Mouse (Mus musculus) intestine, postnatal 0 days (tissue): Measurements from ENCODE around the gene Htra2. TPM values are rescaled to one million over a fixed set of nuclear protein-coding genes. Genes with fewer than 3 reads are reported as not detected.

Source experiments
- ATAC-seq: fragments of 200-750 bp; cut with Nextera tagmentation; 2 replicates; pipeline ENCODE4 v1.8.0; 2017; ENCODE audit warnings: mild to moderate bottlenecking, moderate TSS enrichment, moderate library complexity
- H3K27ac ChIP-seq: fragments of 300-500 bp; sonication (generic); 2 replicates; pipeline ENCODE4 v1.5.1; 2014; ENCODE audit warnings: mild to moderate bottlenecking, low read depth, low read length, moderate library complexity
- H3K27me3 ChIP-seq: fragments of 300-500 bp; sonication (generic); replicated peaks from 2 replicates; pipeline ENCODE4 v1.6.1; 2014; ENCODE audit warnings: low read length, mixed read lengths; ENCODE audit not compliant: control insufficient read depth, insufficient read depth
- H3K36me3 ChIP-seq: fragments of 300-500 bp; sonication (generic); 2 replicates; pipeline ENCODE4 v1.6.1; 2014; ENCODE audit warnings: mild to moderate bottlenecking, moderate library complexity; ENCODE audit not compliant: control insufficient read depth, insufficient read depth
- H3K4me1 ChIP-seq: fragments of 300-500 bp; sonication (generic); replicated peaks from 2 replicates; pipeline ENCODE4 v1.6.1; 2014; ENCODE audit warnings: antibody characterized with exemption, low read length, mixed read lengths; ENCODE audit not compliant: control insufficient read depth, insufficient read depth
- H3K4me2 ChIP-seq: fragments of 300-500 bp; sonication (generic); replicated peaks from 2 replicates; pipeline ENCODE4 v1.6.1; 2014; ENCODE audit warnings: low read depth, mild to moderate bottlenecking, moderate library complexity
- H3K4me3 ChIP-seq: fragments of 300-500 bp; sonication (generic); 2 replicates; pipeline ENCODE4 v1.5.1; 2014; ENCODE audit warnings: low read depth, low read length
- H3K9ac ChIP-seq: fragments of 300-500 bp; sonication (generic); 2 replicates; pipeline ENCODE4 v1.6.1; 2014; ENCODE audit warnings: mild to moderate bottlenecking, low read depth, low read length
- H3K9me3 ChIP-seq: fragments of 300-500 bp; sonication (generic); 2 replicates; pipeline ENCODE4 v1.6.1; 2016; ENCODE audit warnings: mixed run types; ENCODE audit not compliant: control insufficient read depth
- CTCF ChIP-seq: sonication (generic); IDR thresholded peaks from 2 replicates; pipeline ENCODE4 v1.5.1; 2016; ENCODE audit warnings: low read depth, mild to moderate bottlenecking, control low read depth, antibody characterized with exemption, moderate library complexity
- WGBS: fragments of 180-500 bp; shearing (Covaris S2); extraction: QIAGEN DNeasy Blood & Tissue Kit; methylation state at CpG from one replicate; pipeline ENCODE4 v1.1.7; 2014; 5-methylcytosine and 5-hydroxymethylcytosine counted together
- polyA plus RNA-seq: library from polyadenylated mRNA; unstranded; fragments of >200 nt; fragmentation: Nextera tagmentation; extraction: Ambion mirVana; gene quantifications from 2 replicates; pipeline ENCODE4 v1.2.1, GENCODE M21; 2015

Htra2 gene
- polyA plus RNA-seq, 1 experiment from 2014 or later, result 24.0 TPM

DNA sequence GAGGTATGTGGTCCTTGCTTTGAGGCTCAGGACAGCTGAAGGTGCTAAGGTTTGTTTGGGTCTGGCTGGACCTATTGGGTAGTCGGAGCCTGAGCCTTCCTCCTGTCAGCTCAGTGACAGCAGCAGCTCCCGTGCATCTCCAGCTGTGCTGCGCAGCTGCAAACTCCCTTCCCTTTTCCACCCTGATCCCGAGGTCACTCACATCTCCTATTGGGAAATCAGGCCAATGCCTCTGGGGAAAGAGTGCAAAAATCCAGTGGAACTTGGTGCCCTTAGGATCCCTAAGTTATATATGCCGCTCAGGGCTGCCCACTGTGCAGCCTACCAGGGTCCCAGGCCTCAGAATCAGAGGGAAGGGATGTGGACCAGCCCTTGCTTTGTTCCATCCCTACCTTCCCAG lies 28.4 kb upstream of the Htra2 start:
- TF ChIP-seq CTCF, result no peak
- no peaks in the 10 kb centered on the region for H3K9me3 ChIP-seq
- ATAC-seq, result no peak
- no peak overlapping the region for H3K4me2 ChIP-seq
- H3K27ac ChIP-seq, result no peak overlapping the region
- WGBS, result 44% methylated on average over 5 of the region's 5 CpGs
- H3K4me3 ChIP-seq, result no peak overlapping the region
- peaks cover 52% of the 10 kb centered on the region for H3K27me3 ChIP-seq
- H3K36me3 ChIP-seq, result peaks cover 22% of the 10 kb centered on the region; the same call in 1 of the 2 replicates
- no peak overlapping the region for H3K9ac ChIP-seq
- no peaks in the 10 kb centered on the region for H3K4me1 ChIP-seq

DNA sequence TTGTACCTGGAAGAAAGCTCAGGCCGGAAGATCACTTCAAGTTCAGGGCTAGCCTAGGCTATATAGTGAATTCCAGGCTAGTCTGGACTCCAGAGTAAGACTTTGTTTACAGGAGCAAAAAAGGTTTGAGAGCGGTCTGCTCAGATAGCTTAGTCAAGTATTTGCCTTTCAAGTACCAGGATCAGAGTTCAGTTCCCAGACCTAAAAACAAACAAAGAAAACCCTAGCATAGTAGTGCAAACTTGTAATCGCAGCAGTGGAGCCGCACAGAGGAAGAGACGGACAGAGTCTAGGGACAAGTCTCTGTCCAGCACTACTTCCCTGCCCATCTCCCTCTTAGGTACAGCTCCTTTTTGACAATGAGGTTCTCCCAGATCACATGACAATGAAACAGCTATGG lies 25.1 kb upstream of the Htra2 start:
- 0 out of 2 replicates have a peak, but pooled peaks cover 3% of the 10 kb centered on the region for H3K4me1 ChIP-seq
- no peaks in the 10 kb centered on the region for H3K9me3 ChIP-seq
- H3K27me3 ChIP-seq, result peaks cover 36% of the 10 kb centered on the region
- H3K4me3 ChIP-seq, result no peak overlapping the region
- H3K4me2 ChIP-seq, result no peak overlapping the region
- peaks cover 22% of the 10 kb centered on the region; the same call in 1 of the 2 replicates for H3K36me3 ChIP-seq
- 84% methylated on average over 5 of the region's 5 CpGs for WGBS
- no peak overlapping the region for H3K27ac ChIP-seq
- no peak for TF ChIP-seq CTCF
- ATAC-seq, result no peak
- no peak overlapping the region for H3K9ac ChIP-seq

DNA sequence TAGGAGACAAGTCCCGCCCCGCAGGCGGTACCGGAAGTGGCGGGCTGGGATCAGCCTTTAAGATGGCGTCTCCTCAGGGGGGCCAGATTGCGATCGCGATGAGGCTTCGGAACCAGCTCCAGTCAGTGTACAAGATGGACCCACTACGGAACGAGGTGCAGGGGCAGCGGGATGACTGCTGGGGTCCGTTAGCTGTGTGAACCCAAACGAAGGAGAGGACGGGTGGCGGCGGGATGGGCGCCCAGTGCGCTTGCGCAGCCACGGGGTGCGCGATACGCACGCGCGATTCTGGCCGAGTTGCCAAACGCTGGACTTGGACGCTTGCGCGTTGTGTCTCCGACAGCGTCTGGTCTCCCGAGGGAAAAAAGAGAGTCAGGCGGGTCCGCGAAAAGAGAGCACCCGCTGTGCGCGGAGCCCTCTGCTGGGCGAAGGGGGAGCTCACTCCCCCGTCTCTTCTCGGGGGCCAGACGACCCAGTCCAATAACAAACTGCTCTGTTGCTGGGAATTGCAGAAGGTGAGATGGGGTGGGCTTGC lies 23.3 kb upstream of the Htra2 start:
- Histone ChIP-seq H3K27ac (peak overlapping the region; percentile 74; the same call in 1 of the 2 replicates), H3K9me3 (no peaks in the 10 kb centered on the region), H3K36me3 (peaks cover 22% of the 10 kb centered on the region; the same call in 1 of the 2 replicates), H3K4me2 (peak overlapping the region; percentile 98), H3K27me3 (peaks cover 38% of the 10 kb centered on the region), H3K4me3 (peak overlapping the region; percentile 61), H3K9ac (peak overlapping the region; percentile 47), H3K4me1 (0 out of 2 replicates have a peak, but pooled peaks cover 3% of the 10 kb centered on the region)
- under 1% methylated on average over 46 of the region's 46 CpGs for WGBS
- peak; percentile 80 for TF ChIP-seq CTCF
- ATAC-seq, result peak; percentile 93

DNA sequence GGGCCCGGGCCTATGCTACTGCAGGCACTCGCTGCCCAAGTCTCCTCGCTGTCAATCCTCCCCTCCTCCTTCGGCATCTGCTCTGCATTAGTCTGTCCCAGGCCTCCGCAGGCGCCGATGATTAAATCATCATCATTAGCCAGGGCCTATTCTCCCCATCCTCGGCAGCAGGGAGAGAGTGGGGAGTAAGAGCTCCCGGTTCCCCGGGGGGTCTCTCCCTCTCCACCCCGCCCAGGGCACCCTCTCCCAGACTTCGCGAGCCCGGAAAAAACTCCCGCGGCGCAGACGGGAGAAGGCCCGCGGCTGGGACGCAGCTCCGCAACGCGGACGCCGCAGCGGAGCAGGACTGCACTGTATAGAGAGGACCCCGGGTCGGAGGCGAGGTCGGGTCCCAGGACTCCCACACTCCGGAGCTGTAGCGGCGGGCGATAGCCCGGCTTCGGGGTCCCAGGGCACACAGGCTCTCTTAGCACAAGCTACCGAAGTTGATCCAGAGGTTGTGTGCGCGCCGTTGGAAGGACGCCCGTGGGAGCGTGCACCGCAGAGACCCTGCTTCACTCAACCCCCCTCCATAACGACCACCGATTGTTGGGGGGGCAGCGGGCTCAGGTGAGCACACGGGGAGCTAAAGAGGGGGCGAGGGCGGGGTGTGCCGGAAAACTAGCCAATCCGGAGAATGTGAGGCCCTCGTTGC lies 22.7 kb upstream of the Htra2 start, which contains the start of gene Pcgf1:
Gene Pcgf1, plus strand, starts transcription at position 240 of the 694 bp plus-strand sequence.
- Histone ChIP-seq H3K9me3 (no peaks in the 10 kb centered on the region), H3K27ac (peak within 1 kb of the TSS; percentile 74; the same call in 1 of the 2 replicates), H3K4me1 (0 out of 2 replicates have a peak, but pooled peaks cover 3% of the 10 kb centered on the region), H3K36me3 (peaks cover 21% of the 10 kb centered on the region; the same call in 1 of the 2 replicates), H3K9ac (peak within 1 kb of the TSS; percentile 47), H3K4me2 (peak within 1 kb of the TSS; percentile 98), H3K4me3 (peak within 1 kb of the TSS; percentile 61), H3K27me3 (peaks cover 38% of the 10 kb centered on the region)
- WGBS, result under 1% methylated on average over 54 of the region's 54 CpGs
- no peak for TF ChIP-seq CTCF
- peak; percentile 28 for ATAC-seq

DNA sequence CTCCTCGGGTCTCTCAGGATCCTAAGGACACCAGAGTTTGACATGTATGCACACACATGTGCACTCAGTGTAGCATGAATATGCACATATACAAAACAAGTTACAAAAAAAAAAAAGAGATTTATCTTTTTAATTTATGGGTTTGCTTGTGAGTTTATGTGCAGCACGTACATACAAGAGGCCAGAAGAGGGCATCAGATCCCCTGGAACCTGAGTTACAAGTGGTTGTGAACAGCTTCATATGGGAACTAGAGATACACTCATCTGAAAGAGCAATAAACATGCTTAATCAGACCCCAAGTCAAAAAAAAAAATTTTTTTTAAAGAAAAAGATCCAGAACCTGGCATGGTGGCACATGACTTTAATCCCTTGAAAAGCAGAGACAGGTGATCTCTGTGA lies 19.9 kb upstream of the Htra2 start:
- TF ChIP-seq CTCF, result peak; percentile 53
- ATAC-seq, result no peak
- H3K27me3 ChIP-seq, result peaks cover 64% of the 10 kb centered on the region
- peaks cover 3% of the 10 kb centered on the region; the same call in 1 of the 2 replicates for H3K4me1 ChIP-seq
- no peaks in the 10 kb centered on the region for H3K9me3 ChIP-seq
- H3K36me3 ChIP-seq, result no peaks in the 10 kb centered on the region; the same call in 1 of the 2 replicates
- no peak overlapping the region for H3K4me2 ChIP-seq
- WGBS, result 15% methylated on average over 2 of the region's 2 CpGs
- H3K9ac ChIP-seq, result no peak overlapping the region
- no peak overlapping the region for H3K27ac ChIP-seq
- H3K4me3 ChIP-seq, result no peak overlapping the region

DNA sequence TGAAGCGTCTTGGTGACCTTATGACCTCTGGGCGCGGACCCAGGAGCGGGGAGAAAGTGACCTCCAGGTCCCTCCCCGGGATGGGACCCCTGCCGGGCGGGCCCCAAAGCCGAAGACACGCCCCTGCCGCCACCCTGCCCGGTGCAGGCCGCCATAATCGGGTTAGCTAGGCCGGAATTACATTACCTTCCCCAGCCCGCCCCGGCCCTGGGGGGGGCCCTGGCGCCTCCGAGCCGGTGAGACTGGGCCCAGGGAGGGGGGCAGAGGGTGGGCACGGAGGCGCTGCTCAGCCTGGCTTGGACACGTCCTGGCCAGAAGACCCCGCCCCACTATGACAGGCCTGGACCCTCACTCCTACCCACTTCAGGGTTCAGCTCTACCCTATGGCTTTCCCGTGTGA lies 16.1 kb upstream of the Htra2 start:
- no peak for ATAC-seq
- no peak overlapping the region for H3K9ac ChIP-seq
- 1% methylated on average over 23 of the region's 24 CpGs for WGBS
- no peaks in the 10 kb centered on the region for H3K9me3 ChIP-seq
- H3K36me3 ChIP-seq, result no peaks in the 10 kb centered on the region; the same call in 1 of the 2 replicates
- H3K27me3 ChIP-seq, result peaks cover 91% of the 10 kb centered on the region
- peak overlapping the region; percentile 23; the same call in 1 of the 2 replicates for H3K4me3 ChIP-seq
- TF ChIP-seq CTCF, result no peak
- no peaks in the 10 kb centered on the region; the same call in 1 of the 2 replicates for H3K4me1 ChIP-seq
- H3K4me2 ChIP-seq, result 0 out of 2 replicates have a peak overlapping the region, but pooled peaks have one; percentile 21
- no peak overlapping the region for H3K27ac ChIP-seq
